Mouse (Mus musculus): ENCODE measurements at regions not wholly inside any gene's neighbourhood (a gene's known extent, or its start where the extent isn't known, plus 50 kb on each side); places are given as distances from the start of the nearest gene placed in this dataset.

GRCm38 (mm10) chr5:85706598-85706997 is 358.8 kb downstream of the Cenpc1 start:
- DNase-seq (ENCODE audit: low read depth, low spot score): no peak

GRCm38 (mm10) chr5:85706084-85706483 is 359.3 kb downstream of the Cenpc1 start:
- DNase-seq (ENCODE audit: low read depth, low spot score): peak; percentile 12

- no peak for DNase-seq (ENCODE audit: low read depth, low spot score)
Observed at GRCm38 (mm10) chr5:85677872-85678271, 387.5 kb downstream of the Cenpc1 start.

GRCm38 (mm10) chr5:85671121-85671520 is 394.3 kb downstream of the Cenpc1 start:
- no peak for DNase-seq (ENCODE audit: low read depth, low spot score)

GRCm38 (mm10) chr5:85661487-85661886 is 403.9 kb downstream of the Cenpc1 start:
- DNase-seq (ENCODE audit: low read depth, low spot score): no peak

- no peak for DNase-seq (ENCODE audit: low read depth, low spot score)
Observed at GRCm38 (mm10) chr5:85621078-85621477, 444.3 kb downstream of the Cenpc1 start.

- DNase-seq (ENCODE audit: low read depth, low spot score): no peak
Observed at GRCm38 (mm10) chr5:85614783-85615182, 450.6 kb downstream of the Cenpc1 start.

GRCm38 (mm10) chr5:85612606-85613005 is 452.8 kb downstream of the Cenpc1 start:
- DNase-seq (ENCODE audit: low read depth, low spot score): no peak

- no peak for DNase-seq (ENCODE audit: low read depth, low spot score)
Observed at GRCm38 (mm10) chr5:85609104-85609503, 456.3 kb downstream of the Cenpc1 start.

GRCm38 (mm10) chr5:85598164-85598563 is 467.2 kb downstream of the Cenpc1 start:
- peak; percentile 22 for DNase-seq (ENCODE audit: low read depth, low spot score)

GRCm38 (mm10) chr5:85595082-85595447 is 470.3 kb downstream of the Cenpc1 start:
- no peak for DNase-seq (ENCODE audit: low read depth, low spot score)

GRCm38 (mm10) chr5:85594413-85595081 is 470.8 kb downstream of the Cenpc1 start:
- DNase-seq (ENCODE audit: low read depth, low spot score): no peak

- peak; percentile 9 for DNase-seq (ENCODE audit: low read depth, low spot score)
Observed at GRCm38 (mm10) chr5:85592236-85592635, 473.1 kb downstream of the Cenpc1 start.

GRCm38 (mm10) chr5:85586727-85587126 is 478.7 kb downstream of the Cenpc1 start:
- peak; percentile 48 for DNase-seq (ENCODE audit: low read depth, low spot score)

GRCm38 (mm10) chr5:85572531-85572930 is 492.9 kb downstream of the Cenpc1 start:
- no peak for DNase-seq (ENCODE audit: low read depth, low spot score)

GRCm38 (mm10) chr5:85571967-85572366 is 493.4 kb downstream of the Cenpc1 start:
- no peak for DNase-seq (ENCODE audit: low read depth, low spot score)

GRCm38 (mm10) chr5:85571381-85571780 is 494.0 kb downstream of the Cenpc1 start:
- no peak for DNase-seq (ENCODE audit: low read depth, low spot score)

- no peak for DNase-seq (ENCODE audit: low read depth, low spot score)
Observed at GRCm38 (mm10) chr5:85536329-85536728, 529.1 kb downstream of the Cenpc1 start.

- DNase-seq (ENCODE audit: low read depth, low spot score): no peak
Observed at GRCm38 (mm10) chr5:85525385-85526194, 539.8 kb downstream of the Cenpc1 start.

- no peak for DNase-seq (ENCODE audit: low read depth, low spot score)
Observed at GRCm38 (mm10) chr5:85505244-85505643, 560.1 kb downstream of the Cenpc1 start.

- DNase-seq (ENCODE audit: low read depth, low spot score): no peak
Observed at GRCm38 (mm10) chr5:85497261-85497660, 568.1 kb downstream of the Cenpc1 start.

GRCm38 (mm10) chr5:85485733-85486322 is 579.6 kb downstream of the Cenpc1 start:
- no peak for DNase-seq (ENCODE audit: low read depth, low spot score)

- DNase-seq (ENCODE audit: low read depth, low spot score): no peak
Observed at GRCm38 (mm10) chr5:85485157-85485556, 580.2 kb downstream of the Cenpc1 start.
